Mouse (Mus musculus) lung, postnatal 0 days (tissue): ENCODE data around the gene Tmem251. TPM values are rescaled to one million over a fixed set of nuclear protein-coding genes. Genes with fewer than 3 reads are reported as not detected.
A peak's percentile ranks its signal among the peaks of the same experiment; 100 is the strongest.

Experiments
- ATAC-seq: fragments of 200-750 bp; cut with Nextera tagmentation; 2 replicates; pipeline ENCODE4 v1.8.0; 2017; ENCODE audit warnings: moderate library complexity
- DNase-seq: peaks from one replicate; pipeline ENCODE4 v3.0.0-alpha.2; 2016; ENCODE audit warnings: low spot score
- H3K27ac ChIP-seq: fragments of 300-500 bp; sonication (generic); 2 replicates; pipeline ENCODE4 v1.5.1; 2014; ENCODE audit warnings: antibody characterized with exemption, mild to moderate bottlenecking, low read length, mixed read lengths
- H3K27me3 ChIP-seq: fragments of 300-500 bp; sonication (generic); replicated peaks from 2 replicates; pipeline ENCODE4 v1.6.1; 2014; ENCODE audit warnings: low read length, mixed read lengths; ENCODE audit not compliant: insufficient read depth
- H3K36me3 ChIP-seq: fragments of 300-500 bp; sonication (generic); 2 replicates; pipeline ENCODE4 v1.6.1; 2014; ENCODE audit warnings: low read length, mixed read lengths; ENCODE audit not compliant: insufficient read depth
- H3K4me1 ChIP-seq: fragments of 300-500 bp; sonication (generic); 2 replicates; pipeline ENCODE4 v1.6.1; 2014; ENCODE audit warnings: antibody characterized with exemption, low read depth, low read length, mixed read lengths; ENCODE audit not compliant: insufficient read depth
- H3K4me2 ChIP-seq: fragments of 300-500 bp; sonication (generic); replicated peaks from 2 replicates; pipeline ENCODE4 v1.6.1; 2014; ENCODE audit warnings: low read depth, mild to moderate bottlenecking, low read length, moderate library complexity, mixed read lengths
- H3K4me3 ChIP-seq: fragments of 300-500 bp; sonication (generic); 2 replicates; pipeline ENCODE4 v1.5.1; 2014; ENCODE audit warnings: low read depth, low read length
- H3K9ac ChIP-seq: fragments of 300-500 bp; sonication (generic); replicated peaks from 2 replicates; pipeline ENCODE4 v1.6.1; 2014; ENCODE audit warnings: low read depth, mild to moderate bottlenecking
- H3K9me3 ChIP-seq: fragments of 300-500 bp; sonication (generic); 2 replicates; pipeline ENCODE4 v1.6.1; 2016; ENCODE audit warnings: low read length, mixed read lengths
- CTCF ChIP-seq: IDR thresholded peaks from 2 replicates; pipeline ENCODE4 v1.5.1; 2016; ENCODE audit warnings: antibody characterized with exemption, mild to moderate bottlenecking
- EP300 ChIP-seq: IDR thresholded peaks from 2 replicates; pipeline ENCODE4 v1.6.1; 2016; ENCODE audit warnings: antibody characterized with exemption, mild to moderate bottlenecking, control low read depth
- WGBS: fragments of 180-500 bp; shearing (Covaris S2); extraction: QIAGEN DNeasy Blood & Tissue Kit; methylation state at CpG from one replicate; pipeline ENCODE4 v1.1.7; 2014; 5-methylcytosine and 5-hydroxymethylcytosine counted together
- polyA plus RNA-seq: library from polyadenylated mRNA; unstranded; fragments of >200 nt; fragmentation: Nextera tagmentation; extraction: Ambion mirVana; gene quantifications from 2 replicates; pipeline ENCODE4 v1.2.1, GENCODE M21; 2015

Tmem251 gene
- polyA plus RNA-seq, 1 experiment from 2014 or later: 12.5 TPM

DNA sequence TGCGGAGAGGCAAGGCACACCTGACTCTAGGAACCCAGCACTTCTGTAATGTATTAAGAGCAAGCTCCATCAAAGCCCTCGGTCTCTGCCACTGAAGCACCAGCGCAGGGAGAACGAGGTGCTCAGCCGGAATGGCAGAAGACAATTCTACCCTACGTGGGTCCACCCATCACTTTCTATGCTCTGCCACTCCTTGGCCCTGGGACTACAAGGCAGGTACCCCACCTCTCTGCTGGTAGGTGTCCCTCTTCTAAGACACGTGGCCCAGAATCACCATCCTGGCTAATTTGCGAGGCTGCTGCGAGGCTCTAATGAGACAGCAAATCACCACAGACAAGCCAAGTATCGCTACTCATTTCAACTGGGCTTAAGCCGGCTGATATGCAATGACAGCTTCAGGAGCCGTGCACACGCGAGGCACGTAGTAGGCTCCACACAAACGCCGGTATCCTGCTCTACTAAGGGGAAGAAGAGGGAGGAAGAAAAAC is 39.6 kb upstream of the Tmem251 start:
- DNase-seq: no peak
- Histone ChIP-seq H3K9ac (peak overlapping the region; percentile 54), H3K27ac (0 out of 2 replicates have a peak overlapping the region, but pooled peaks have one; percentile 92), H3K27me3 (no peaks in the 10 kb centered on the region), H3K36me3 (no peaks in the 10 kb centered on the region), H3K9me3 (no peaks in the 10 kb centered on the region), H3K4me1 (peaks cover 27% of the 10 kb centered on the region; the same call in 1 of the 2 replicates), H3K4me2 (peak overlapping the region; percentile 99), H3K4me3 (peak overlapping the region; percentile 79)
- no peak for TF ChIP-seq CTCF
- TF ChIP-seq EP300: no peak
- no peak for ATAC-seq
- 15% methylated on average over 17 of the region's 17 CpGs for WGBS

DNA sequence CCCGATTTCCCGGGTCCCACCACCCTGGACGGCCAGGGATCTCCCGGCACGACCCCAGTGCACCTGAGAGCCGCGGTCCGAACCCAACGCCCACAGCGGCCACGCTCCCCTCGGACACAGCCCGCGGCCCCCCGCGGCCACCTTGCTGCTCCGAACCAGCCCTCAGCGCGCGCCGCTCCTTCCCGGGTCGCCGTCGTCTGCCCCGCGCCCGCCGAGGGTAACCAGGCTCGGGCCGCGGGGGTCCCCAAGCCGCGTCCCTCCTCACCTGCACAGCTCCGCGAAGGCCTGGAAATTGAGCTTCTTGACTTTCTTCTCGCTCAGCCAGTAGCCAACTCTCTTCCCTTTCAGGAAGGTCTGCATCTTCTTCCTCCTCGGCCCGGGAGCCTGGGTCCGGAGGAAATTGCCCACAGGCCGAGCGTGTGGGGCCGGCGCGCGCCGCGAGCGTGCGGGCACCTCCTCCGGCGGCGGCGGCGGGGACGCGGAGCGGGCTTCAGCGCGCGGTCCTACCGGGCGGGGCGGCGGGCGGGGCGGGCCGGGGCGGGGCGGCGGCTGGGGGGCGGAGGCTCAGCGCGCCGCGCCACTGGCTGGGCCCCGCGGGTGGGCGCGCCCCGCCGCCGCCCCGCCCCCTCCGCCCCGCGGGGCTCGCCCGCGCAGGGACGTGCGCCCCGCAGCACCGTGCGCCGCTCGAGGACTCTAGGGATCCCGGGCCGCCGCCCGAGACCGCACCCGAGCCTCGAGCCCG is 38.9 kb upstream of the Tmem251 start, which contains the start of gene Itpk1:
Gene Itpk1, minus strand, starts transcription at position 474 of the 742 bp plus-strand sequence.
- H3K9ac ChIP-seq: peak within 1 kb of the TSS; percentile 76
- H3K4me1 ChIP-seq: peaks cover 27% of the 10 kb centered on the region; the same call in 1 of the 2 replicates
- no peaks in the 10 kb centered on the region for H3K36me3 ChIP-seq
- peak; percentile 93 for ATAC-seq
- TF ChIP-seq EP300: no peak
- H3K27ac ChIP-seq: peak within 1 kb of the TSS; percentile 92
- WGBS: under 1% methylated on average over 50 of the region's 105 CpGs
- DNase-seq: peak; percentile 79
- H3K27me3 ChIP-seq: no peaks in the 10 kb centered on the region
- H3K4me3 ChIP-seq: peak within 1 kb of the TSS; percentile 79
- H3K4me2 ChIP-seq: peak within 1 kb of the TSS; percentile 99
- no peaks in the 10 kb centered on the region for H3K9me3 ChIP-seq

DNA sequence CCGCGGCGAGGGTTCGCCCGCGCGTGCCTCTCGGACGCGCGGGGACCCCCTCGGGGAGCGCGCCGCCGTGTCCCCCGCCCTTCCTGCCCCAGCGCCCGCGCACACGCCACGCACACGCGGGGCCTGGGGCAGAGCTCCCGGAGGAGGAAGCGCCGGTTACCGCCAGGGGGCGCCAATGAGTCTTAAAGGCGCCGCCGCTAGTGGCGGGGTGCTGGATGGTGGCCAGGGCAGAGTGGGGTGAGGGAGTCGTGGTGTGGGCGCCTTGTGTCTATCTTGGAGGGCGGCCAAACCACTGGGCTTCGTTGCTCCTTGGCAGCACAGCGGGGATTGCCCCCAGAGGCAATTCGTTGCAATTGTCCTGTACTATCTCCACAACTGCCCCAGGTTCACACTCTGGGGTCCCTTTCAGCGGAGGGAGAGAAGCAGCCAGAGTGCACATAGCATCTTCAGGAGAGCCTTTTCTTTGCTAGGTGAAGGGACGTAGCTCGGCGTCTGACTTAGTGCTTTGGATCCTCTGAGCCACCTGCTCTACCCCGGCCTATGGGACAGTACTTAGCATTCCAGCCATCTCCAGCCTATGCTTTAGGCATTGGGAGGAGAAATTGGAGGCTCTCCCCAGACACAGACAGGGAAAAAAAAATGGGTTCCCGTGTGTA is 38.2 kb upstream of the Tmem251 start:
- Histone ChIP-seq H3K4me3 (peak overlapping the region; percentile 79), H3K27ac (peak overlapping the region; percentile 92), H3K9me3 (no peaks in the 10 kb centered on the region), H3K4me2 (peak overlapping the region; percentile 99), H3K36me3 (no peaks in the 10 kb centered on the region), H3K27me3 (no peaks in the 10 kb centered on the region), H3K9ac (peak overlapping the region; percentile 76), H3K4me1 (peaks cover 27% of the 10 kb centered on the region; the same call in 1 of the 2 replicates)
- ATAC-seq: peak; percentile 84
- TF ChIP-seq EP300: no peak
- peak; percentile 88 for TF ChIP-seq CTCF
- DNase-seq: peak; percentile 88
- 3% methylated on average over 41 of the region's 45 CpGs for WGBS

DNA sequence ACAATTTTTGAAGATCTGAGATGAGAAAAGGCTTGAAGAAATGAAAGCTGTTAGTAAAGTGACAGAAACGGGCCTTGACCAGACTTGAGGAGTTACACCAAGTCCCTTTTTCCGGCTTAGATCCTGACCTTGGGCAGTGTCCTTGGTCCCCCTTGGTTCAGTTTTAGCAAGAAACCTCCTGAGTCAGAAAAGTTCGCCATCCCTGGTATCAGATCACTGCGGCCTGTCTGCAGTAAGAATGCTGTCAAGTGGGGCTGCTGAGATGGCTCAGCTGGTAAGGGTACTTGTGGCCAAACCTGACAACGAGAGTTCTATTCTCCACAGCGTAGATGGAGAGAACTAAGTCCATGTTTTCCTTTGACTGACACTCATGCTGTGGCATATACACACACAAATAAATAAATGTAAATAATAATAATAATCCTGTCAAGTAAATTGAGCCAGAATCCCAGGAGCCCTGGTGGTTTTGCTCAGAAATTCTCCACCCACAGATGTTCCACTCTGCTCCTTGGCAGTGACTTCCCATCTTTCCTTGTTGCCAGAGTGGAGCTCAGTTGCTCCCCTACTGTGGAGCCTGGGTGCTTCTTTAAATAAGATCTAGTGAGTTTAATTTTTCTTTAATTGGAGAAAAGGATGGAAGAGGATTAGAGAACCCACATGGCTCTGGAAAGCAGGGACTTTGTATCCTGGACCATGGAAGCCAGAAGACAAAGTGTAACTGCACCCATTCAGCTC is 37.5 kb upstream of the Tmem251 start:
- Histone ChIP-seq H3K9me3 (no peaks in the 10 kb centered on the region), H3K4me3 (no peak overlapping the region), H3K4me1 (peaks cover 27% of the 10 kb centered on the region; the same call in 1 of the 2 replicates), H3K36me3 (no peaks in the 10 kb centered on the region), H3K4me2 (no peak overlapping the region; the same call in 1 of the 2 replicates), H3K27ac (no peak overlapping the region), H3K9ac (no peak overlapping the region), H3K27me3 (no peaks in the 10 kb centered on the region)
- 48% methylated on average over 6 of the region's 6 CpGs for WGBS
- TF ChIP-seq EP300 (no peak), CTCF (no peak)
- DNase-seq (no peak), ATAC-seq (no peak)

DNA sequence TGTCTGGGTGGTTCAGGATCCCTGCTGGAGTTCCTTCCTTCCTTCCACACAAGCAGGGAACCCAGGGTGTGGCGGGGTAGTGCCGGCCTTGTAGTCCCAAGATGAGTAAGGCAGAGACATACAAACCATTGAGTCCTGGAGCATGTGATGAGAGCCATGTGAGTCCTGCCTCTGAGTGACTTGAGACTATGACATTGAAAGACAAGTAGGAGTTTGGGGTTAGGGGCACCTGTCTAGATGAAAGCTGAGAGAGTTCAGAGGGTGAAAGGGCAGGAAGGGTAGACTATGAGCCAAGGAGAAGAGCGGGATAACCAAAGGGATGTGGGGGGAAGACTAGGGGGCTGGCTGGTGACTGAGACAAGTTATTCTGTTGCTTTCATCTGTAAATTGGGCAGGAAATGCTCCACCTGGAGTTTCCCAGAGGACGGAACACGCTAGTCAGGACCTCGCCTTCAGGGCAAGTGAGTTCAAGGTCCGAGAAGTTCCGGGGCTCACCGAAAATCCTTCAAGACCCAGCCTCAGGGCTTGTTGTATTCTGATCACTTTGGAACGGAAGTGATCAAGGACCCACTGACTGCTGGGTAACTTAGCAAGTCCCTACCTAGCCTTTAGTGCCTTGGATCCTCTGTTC is 36.6 kb upstream of the Tmem251 start:
- Histone ChIP-seq H3K4me2 (no peak overlapping the region), H3K27ac (no peak overlapping the region), H3K4me3 (no peak overlapping the region), H3K36me3 (no peaks in the 10 kb centered on the region), H3K9ac (no peak overlapping the region), H3K27me3 (no peaks in the 10 kb centered on the region), H3K4me1 (peaks cover 27% of the 10 kb centered on the region; the same call in 1 of the 2 replicates), H3K9me3 (no peaks in the 10 kb centered on the region)
- 84% methylated on average over 10 of the region's 10 CpGs for WGBS
- DNase-seq (no peak), ATAC-seq (no peak)
- TF ChIP-seq CTCF (no peak), EP300 (no peak)
